Mouse (Mus musculus) testis, adult 2 months (tissue): ENCODE data around the gene Pofut1.

Source experiments
- CTCF ChIP-seq: fragments of 200-500 bp; IDR thresholded peaks from 2 replicates; pipeline ENCODE4 v1.5.1; 2012; ENCODE audit warnings: low read depth, mild to moderate bottlenecking, inconsistent platforms, low read length, moderate library complexity; ENCODE audit not compliant: control insufficient read depth, insufficient read depth, insufficient replicate concordance
- POLR2A ChIP-seq: fragments of 200-500 bp; IDR thresholded peaks from 2 replicates; pipeline ENCODE4 v1.6.1; 2012; ENCODE audit warnings: low read depth, mild to moderate bottlenecking, inconsistent platforms, low read length, moderate library complexity; ENCODE audit not compliant: control insufficient read depth

DNA sequence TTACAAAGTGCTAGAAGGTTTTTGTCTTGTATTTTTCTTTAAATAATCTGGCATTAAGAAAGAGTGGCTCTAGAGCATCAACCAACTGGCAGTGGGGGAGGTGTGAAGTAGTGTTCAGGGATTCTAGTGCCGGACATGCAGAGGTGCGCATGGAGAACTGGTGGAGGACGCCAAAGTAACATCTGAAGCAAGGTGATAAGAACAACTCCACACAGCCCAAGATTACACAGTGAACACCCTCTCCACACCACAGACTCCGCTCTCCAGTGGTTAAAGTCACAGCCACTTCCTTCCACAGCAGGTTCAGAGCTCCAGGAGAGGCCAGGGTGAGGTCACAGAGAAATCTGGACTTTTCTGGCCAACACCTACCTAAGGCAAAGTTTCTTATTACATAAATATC, 13.4 kb upstream of the Pofut1 start:
- TF ChIP-seq CTCF = no peak
- no peak for TF ChIP-seq POLR2A
